Mouse (Mus musculus): Measurements from ENCODE around the gene Pold4. TPM values are rescaled to one million over a fixed set of nuclear protein-coding genes. Genes with fewer than 3 reads are reported as not detected.

Pold4 gene
- polyA plus RNA-seq, 1 experiment: 117 TPM

- Histone ChIP-seq H3K4me1 (replicated peaks; ENCODE audit: control insufficient read depth, insufficient read depth, low read length) (peaks cover 48% of the 10 kb centered on the region), H3K27ac (ENCODE audit: control insufficient read depth, insufficient read depth, low read length) (no peak overlapping the region)
- WGBS: 33% methylated on average over 11 of the region's 11 CpGs
These were observed 9.5 kb upstream of the Pold4 start for GRCm38 (mm10) chr19:4222165-4222564.

GRCm38 (mm10) chr19:4226779-4227178 lies 4.9 kb upstream of the Pold4 start:
- H3K4me3 ChIP-seq (ENCODE audit: control insufficient read depth, insufficient read depth, low read length): no peak overlapping the region
- H3K36me3 ChIP-seq (ENCODE audit: control insufficient read depth, insufficient read depth, low read length): no peaks in the 10 kb centered on the region
- no peak for DNase-seq
- H3K27me3 ChIP-seq (ENCODE audit: control insufficient read depth, insufficient read depth, low read length): no peaks in the 10 kb centered on the region
- H3K27ac ChIP-seq (ENCODE audit: control insufficient read depth, insufficient read depth, low read length): no peak overlapping the region
- TF ChIP-seq CTCF (IDR thresholded peaks at IDR 0.05; ENCODE audit: borderline replicate concordance, control insufficient read depth, extremely low read depth, insufficient read depth, low read length, poor library complexity): no peak
- TF ChIP-seq POLR2A (IDR thresholded peaks at IDR 0.05; ENCODE audit: control insufficient read depth, extremely low read depth, insufficient read depth, low read length, poor library complexity): no peak
- 44% methylated on average over 7 of the region's 7 CpGs for WGBS
- H3K4me1 ChIP-seq (replicated peaks; ENCODE audit: control insufficient read depth, insufficient read depth, low read length): peaks cover 30% of the 10 kb centered on the region

More at GRCm38 (mm10) chr19:4222165-4222564, 9.5 kb upstream of the Pold4 start:
- no peak overlapping the region for H3K4me3 ChIP-seq (ENCODE audit: control insufficient read depth, insufficient read depth, low read length)
- H3K36me3 ChIP-seq (ENCODE audit: control insufficient read depth, insufficient read depth, low read length): no peaks in the 10 kb centered on the region
- no peaks in the 10 kb centered on the region for H3K27me3 ChIP-seq (ENCODE audit: control insufficient read depth, insufficient read depth, low read length)
- DNase-seq: no peak
- TF ChIP-seq POLR2A (IDR thresholded peaks at IDR 0.05; ENCODE audit: control insufficient read depth, extremely low read depth, insufficient read depth, low read length, poor library complexity) (no peak), CTCF (IDR thresholded peaks at IDR 0.05; ENCODE audit: borderline replicate concordance, control insufficient read depth, extremely low read depth, insufficient read depth, low read length, poor library complexity) (no peak)

GRCm38 (mm10) chr19:4227446-4227845 lies 4.3 kb upstream of the Pold4 start:
- Histone ChIP-seq H3K4me3 (ENCODE audit: control insufficient read depth, insufficient read depth, low read length) (no peak overlapping the region), H3K27ac (ENCODE audit: control insufficient read depth, insufficient read depth, low read length) (peak overlapping the region; percentile 8; the same call in 1 of the 2 replicates)

GRCm38 (mm10) chr19:4227894-4228678 lies 3.6 kb upstream of the Pold4 start:
- Histone ChIP-seq H3K4me3 (ENCODE audit: control insufficient read depth, insufficient read depth, low read length) (no peak overlapping the region), H3K4me1 (replicated peaks; ENCODE audit: control insufficient read depth, insufficient read depth, low read length) (peaks cover 27% of the 10 kb centered on the region), H3K27me3 (ENCODE audit: control insufficient read depth, insufficient read depth, low read length) (no peaks in the 10 kb centered on the region), H3K36me3 (ENCODE audit: control insufficient read depth, insufficient read depth, low read length) (no peaks in the 10 kb centered on the region), H3K27ac (ENCODE audit: control insufficient read depth, insufficient read depth, low read length) (peak overlapping the region; percentile 8; the same call in 1 of the 2 replicates)
- TF ChIP-seq CTCF (IDR thresholded peaks at IDR 0.05; ENCODE audit: borderline replicate concordance, control insufficient read depth, extremely low read depth, insufficient read depth, low read length, poor library complexity) (no peak), POLR2A (IDR thresholded peaks at IDR 0.05; ENCODE audit: control insufficient read depth, extremely low read depth, insufficient read depth, low read length, poor library complexity) (no peak)
- WGBS: 12% methylated on average over 8 of the region's 8 CpGs
- DNase-seq: peak; percentile 74

More at GRCm38 (mm10) chr19:4227446-4227845, 4.3 kb upstream of the Pold4 start:
- 40% methylated on average over 5 of the region's 5 CpGs for WGBS
- Histone ChIP-seq H3K36me3 (ENCODE audit: control insufficient read depth, insufficient read depth, low read length) (no peaks in the 10 kb centered on the region), H3K4me1 (replicated peaks; ENCODE audit: control insufficient read depth, insufficient read depth, low read length) (peaks cover 27% of the 10 kb centered on the region), H3K27me3 (ENCODE audit: control insufficient read depth, insufficient read depth, low read length) (no peaks in the 10 kb centered on the region)
- DNase-seq: no peak
- TF ChIP-seq CTCF (IDR thresholded peaks at IDR 0.05; ENCODE audit: borderline replicate concordance, control insufficient read depth, extremely low read depth, insufficient read depth, low read length, poor library complexity) (no peak), POLR2A (IDR thresholded peaks at IDR 0.05; ENCODE audit: control insufficient read depth, extremely low read depth, insufficient read depth, low read length, poor library complexity) (no peak)

- H3K4me3 ChIP-seq (ENCODE audit: control insufficient read depth, insufficient read depth, low read length): no peak overlapping the region
- no peak for DNase-seq
- H3K27me3 ChIP-seq (ENCODE audit: control insufficient read depth, insufficient read depth, low read length): no peaks in the 10 kb centered on the region
- no peak overlapping the region for H3K27ac ChIP-seq (ENCODE audit: control insufficient read depth, insufficient read depth, low read length)
- 93% methylated on average over 4 of the region's 4 CpGs for WGBS
- peaks cover 27% of the 10 kb centered on the region for H3K4me1 ChIP-seq (replicated peaks; ENCODE audit: control insufficient read depth, insufficient read depth, low read length)
- H3K36me3 ChIP-seq (ENCODE audit: control insufficient read depth, insufficient read depth, low read length): no peaks in the 10 kb centered on the region
- TF ChIP-seq CTCF (IDR thresholded peaks at IDR 0.05; ENCODE audit: borderline replicate concordance, control insufficient read depth, extremely low read depth, insufficient read depth, low read length, poor library complexity) (no peak), POLR2A (IDR thresholded peaks at IDR 0.05; ENCODE audit: control insufficient read depth, extremely low read depth, insufficient read depth, low read length, poor library complexity) (no peak)
These were observed 2.8 kb upstream of the Pold4 start for GRCm38 (mm10) chr19:4228891-4229290.

GRCm38 (mm10) chr19:4229451-4230076 lies 2.1 kb upstream of the Pold4 start:
- Histone ChIP-seq H3K36me3 (ENCODE audit: control insufficient read depth, insufficient read depth, low read length) (no peaks in the 10 kb centered on the region), H3K4me1 (replicated peaks; ENCODE audit: control insufficient read depth, insufficient read depth, low read length) (peaks cover 27% of the 10 kb centered on the region), H3K4me3 (ENCODE audit: control insufficient read depth, insufficient read depth, low read length) (no peak overlapping the region), H3K27me3 (ENCODE audit: control insufficient read depth, insufficient read depth, low read length) (no peaks in the 10 kb centered on the region), H3K27ac (ENCODE audit: control insufficient read depth, insufficient read depth, low read length) (no peak overlapping the region)
- DNase-seq: no peak
- TF ChIP-seq CTCF (IDR thresholded peaks at IDR 0.05; ENCODE audit: borderline replicate concordance, control insufficient read depth, extremely low read depth, insufficient read depth, low read length, poor library complexity) (no peak), POLR2A (IDR thresholded peaks at IDR 0.05; ENCODE audit: control insufficient read depth, extremely low read depth, insufficient read depth, low read length, poor library complexity) (no peak)
- 96% methylated on average over 9 of the region's 9 CpGs for WGBS

Data from thymus, adult 2 months (tissue).